Mouse (Mus musculus) olfactory bulb, adult 2 months (tissue): ENCODE results near the gene Aldh3a1.

Experiments used
- CTCF ChIP-seq: fragments of 200-500 bp; IDR thresholded peaks from 2 replicates; pipeline ENCODE4 v1.5.1; 2012; ENCODE audit warnings: low read depth, mild to moderate bottlenecking, low read length, moderate library complexity; ENCODE audit not compliant: insufficient read depth
- POLR2A ChIP-seq: fragments of 200-500 bp; IDR thresholded peaks from 2 replicates; pipeline ENCODE4 v1.6.1; 2012; ENCODE audit warnings: mild to moderate bottlenecking, low read depth, low read length, moderate library complexity; ENCODE audit not compliant: insufficient read depth

DNA sequence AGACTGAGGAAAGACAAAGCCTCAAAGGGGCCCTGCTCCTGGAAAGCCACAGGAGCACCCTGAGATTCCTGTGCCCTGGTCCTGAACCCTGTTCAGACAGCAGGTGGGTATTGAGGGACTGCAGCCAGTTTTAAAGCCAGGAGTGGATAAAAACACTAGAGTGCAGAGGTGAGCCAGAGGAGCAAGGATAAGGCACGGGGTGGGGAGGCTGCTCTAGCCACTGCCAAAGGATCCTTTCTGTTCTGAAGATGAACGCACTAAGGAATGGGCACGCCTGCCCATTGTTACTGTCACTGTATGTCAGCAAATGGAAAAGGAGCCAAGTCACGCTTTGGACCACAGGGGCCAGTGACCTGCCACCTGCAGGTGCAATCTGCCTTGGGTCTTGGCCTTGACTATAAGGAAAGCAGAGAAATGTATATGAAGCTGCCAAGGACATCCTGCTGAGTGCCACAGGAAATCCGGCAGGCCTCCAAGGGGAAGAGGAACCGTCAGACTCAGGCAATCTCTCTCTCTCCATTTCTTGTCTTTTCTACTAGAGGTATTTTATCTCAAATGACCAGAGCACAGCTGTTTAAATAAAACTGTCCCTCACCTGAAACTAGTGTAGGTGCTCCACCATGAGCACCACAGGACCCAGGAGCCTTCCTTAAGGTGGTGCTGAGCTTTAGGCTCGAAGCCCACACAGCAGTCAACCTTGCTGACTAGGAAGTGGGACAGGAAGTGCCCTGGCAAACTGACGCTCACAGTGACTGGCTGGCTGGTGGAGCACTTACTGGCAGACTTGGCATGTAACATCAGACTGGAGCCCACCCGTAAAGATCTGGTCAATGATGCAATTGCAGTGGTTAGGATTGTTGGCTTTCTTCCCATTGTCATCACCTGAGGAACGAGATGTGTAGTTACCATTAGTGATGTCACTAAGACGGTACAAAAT is 47.3 kb upstream of the Aldh3a1 start:
- no peak for TF ChIP-seq POLR2A
- no peak for TF ChIP-seq CTCF
